Mouse (Mus musculus) frontal cortex, postnatal 10 days (tissue): Measurements from ENCODE around the gene Lgr4.

Source experiments
- DNase-seq, 2 experiments: peaks; one replicate each; pipeline ENCODE4 v3.0.0; 2022; ENCODE audit warnings: low spot score in 2 of 2, mixed read lengths in 1 of 2

Gene Lgr4

GRCm38 (mm10) chr2:109949519-109949918 is 32.1 kb downstream of the Lgr4 start:
- no peak for DNase-seq

- no peak for DNase-seq
Observed at GRCm38 (mm10) chr2:109950311-109950710, 32.9 kb downstream of the Lgr4 start.

- DNase-seq: no peak
Observed at GRCm38 (mm10) chr2:109951050-109951449, 33.6 kb downstream of the Lgr4 start.

GRCm38 (mm10) chr2:109953048-109953717 is 35.7 kb downstream of the Lgr4 start:
- DNase-seq: no peak

GRCm38 (mm10) chr2:109953893-109954292 is 36.4 kb downstream of the Lgr4 start:
- no peak for DNase-seq

- no peak for DNase-seq
Observed at GRCm38 (mm10) chr2:109955060-109955459, 37.6 kb downstream of the Lgr4 start.

- DNase-seq: no peak
Observed at GRCm38 (mm10) chr2:109955910-109956309, 38.5 kb downstream of the Lgr4 start.

GRCm38 (mm10) chr2:109956785-109957184 is 39.3 kb downstream of the Lgr4 start:
- no peak for DNase-seq

- no peak for DNase-seq
Observed at GRCm38 (mm10) chr2:109958692-109959406, 41.4 kb downstream of the Lgr4 start.

- no peak for DNase-seq
Observed at GRCm38 (mm10) chr2:109959407-109960075, 42.1 kb downstream of the Lgr4 start.

GRCm38 (mm10) chr2:109960246-109960645 is 42.8 kb downstream of the Lgr4 start:
- no peak for DNase-seq

- no peak for DNase-seq
Observed at GRCm38 (mm10) chr2:109961174-109961573, 43.7 kb downstream of the Lgr4 start.

- no peak for DNase-seq
Observed at GRCm38 (mm10) chr2:109963591-109964258, 46.3 kb downstream of the Lgr4 start.

GRCm38 (mm10) chr2:109965753-109966420 is 48.4 kb downstream of the Lgr4 start:
- no peak for DNase-seq

- no peak for DNase-seq
Observed at GRCm38 (mm10) chr2:109966863-109967262, 49.4 kb downstream of the Lgr4 start.

- DNase-seq: no peak
Observed at GRCm38 (mm10) chr2:109969381-109969780, 51.9 kb downstream of the Lgr4 start.

GRCm38 (mm10) chr2:109969926-109970532 is 52.6 kb downstream of the Lgr4 start:
- no peak for DNase-seq

GRCm38 (mm10) chr2:109970744-109971410 is 53.4 kb downstream of the Lgr4 start:
- no peak for DNase-seq

- no peak for DNase-seq
Observed at GRCm38 (mm10) chr2:109972310-109972709, 54.9 kb downstream of the Lgr4 start.

- DNase-seq: no peak
Observed at GRCm38 (mm10) chr2:109972922-109973321, 55.5 kb downstream of the Lgr4 start.

GRCm38 (mm10) chr2:109974807-109975206 is 57.4 kb downstream of the Lgr4 start:
- no peak for DNase-seq
